Mouse (Mus musculus) limb, embryonic 11.5 days (tissue): ENCODE measurements around the gene Wdr4. TPM values are rescaled to one million over a fixed set of nuclear protein-coding genes. Genes with fewer than 3 reads are reported as not detected.
A peak's percentile ranks its signal among the peaks of the same experiment; 100 is the strongest.

Source experiments
- ATAC-seq: fragments of 200-750 bp; cut with Nextera tagmentation; 2 replicates; pipeline ENCODE4 v1.8.0; 2017; ENCODE audit warnings: low read depth; ENCODE audit not compliant: insufficient number of reproducible peaks, low FRiP score, low TSS enrichment
- DNase-seq: peaks from one replicate; pipeline ENCODE4 v3.0.0-alpha.2; 2015; ENCODE audit warnings: low spot score
- H3K27ac ChIP-seq: fragments of 300-500 bp; sonication (generic); replicated peaks from 2 replicates; pipeline ENCODE4 v1.5.1; 2014; ENCODE audit warnings: low read depth, mild to moderate bottlenecking, low read length
- H3K27me3 ChIP-seq: fragments of 300-500 bp; sonication (generic); 2 replicates; pipeline ENCODE4 v1.6.1; 2014; ENCODE audit warnings: mild to moderate bottlenecking, low read length, mixed read lengths; ENCODE audit not compliant: control insufficient read depth, insufficient read depth
- H3K36me3 ChIP-seq: fragments of 300-500 bp; sonication (generic); 2 replicates; pipeline ENCODE4 v1.6.1; 2014; ENCODE audit warnings: mild to moderate bottlenecking, low read length, moderate library complexity, mixed read lengths; ENCODE audit not compliant: control insufficient read depth, insufficient read depth
- H3K4me1 ChIP-seq: fragments of 300-500 bp; sonication (generic); 2 replicates; pipeline ENCODE4 v1.6.1; 2014; ENCODE audit warnings: low read length, mixed read lengths; ENCODE audit not compliant: control insufficient read depth, insufficient read depth
- H3K4me2 ChIP-seq: fragments of 300-500 bp; sonication (generic); 2 replicates; pipeline ENCODE4 v1.6.1; 2014; ENCODE audit warnings: low read depth, mild to moderate bottlenecking, moderate library complexity; ENCODE audit not compliant: severe bottlenecking
- H3K4me3 ChIP-seq: fragments of 300-500 bp; sonication (generic); 2 replicates; pipeline ENCODE4 v1.5.1; 2014; ENCODE audit warnings: low read depth, low read length
- H3K9ac ChIP-seq: fragments of 300-500 bp; sonication (generic); 2 replicates; pipeline ENCODE4 v1.6.1; 2014; ENCODE audit warnings: mild to moderate bottlenecking, low read length
- H3K9me3 ChIP-seq: fragments of 300-500 bp; sonication (generic); 2 replicates; pipeline ENCODE4 v1.6.1; 2016; ENCODE audit warnings: low read length; ENCODE audit not compliant: control insufficient read depth
- whole genome bisulfite sequencing: fragments of 180-500 bp; shearing (Covaris S2); extraction: QIAGEN DNeasy Blood & Tissue Kit; methylation state at CpG from one replicate; pipeline ENCODE4 v1.1.7; 2014; 5-methylcytosine and 5-hydroxymethylcytosine counted together
- polyA plus RNA-seq: library from polyadenylated mRNA; unstranded; fragments of >200 nt; fragmentation: Nextera tagmentation; extraction: Ambion mirVana; gene quantifications from 2 replicates; pipeline ENCODE4 v1.2.1, GENCODE M21; 2014

Gene Wdr4
- polyA plus RNA-seq, 1 experiment from 2014 or later = 43.6 TPM

GRCm38 (mm10) chr17:31510944-31511343 lies 8.8 kb downstream of the Wdr4 start:
- Histone ChIP-seq H3K9me3 (no peaks in the 10 kb centered on the region), H3K9ac (no peak overlapping the region), H3K4me2 (peak overlapping the region; percentile 49; the same call in 1 of the 2 replicates), H3K4me3 (peak overlapping the region; percentile 67), H3K36me3 (peaks cover 8% of the 10 kb centered on the region), H3K27me3 (no peaks in the 10 kb centered on the region), H3K4me1 (no peaks in the 10 kb centered on the region), H3K27ac (no peak overlapping the region)
- ATAC-seq = no peak
- no peak for DNase-seq
- 93% methylated on average over 6 of the region's 6 CpGs for whole genome bisulfite sequencing

GRCm38 (mm10) chr17:31506282-31506681 lies 13.5 kb downstream of the Wdr4 start:
- no peak overlapping the region for H3K4me3 ChIP-seq
- 93% methylated on average over 7 of the region's 7 CpGs for WGBS
- ATAC-seq (no peak), DNase-seq (no peak)
- peaks cover 20% of the 10 kb centered on the region for H3K36me3 ChIP-seq
- H3K9me3 ChIP-seq = no peaks in the 10 kb centered on the region
- no peak overlapping the region for H3K9ac ChIP-seq
- no peaks in the 10 kb centered on the region for H3K4me1 ChIP-seq
- H3K27me3 ChIP-seq = no peaks in the 10 kb centered on the region
- H3K27ac ChIP-seq = no peak overlapping the region
- no peak overlapping the region for H3K4me2 ChIP-seq

- Histone ChIP-seq H3K4me3 (no peak overlapping the region), H3K27ac (no peak overlapping the region), H3K4me2 (no peak overlapping the region), H3K9me3 (no peaks in the 10 kb centered on the region), H3K9ac (no peak overlapping the region), H3K4me1 (no peaks in the 10 kb centered on the region), H3K27me3 (no peaks in the 10 kb centered on the region), H3K36me3 (peaks cover 23% of the 10 kb centered on the region)
- ATAC-seq (no peak), DNase-seq (no peak)
- 84% methylated on average over 5 of the region's 5 CpGs for WGBS
Measured at GRCm38 (mm10) chr17:31505013-31505412, 14.8 kb downstream of the Wdr4 start.

GRCm38 (mm10) chr17:31503936-31504335 lies 15.8 kb downstream of the Wdr4 start:
- Histone ChIP-seq H3K9me3 (no peaks in the 10 kb centered on the region), H3K36me3 (peaks cover 20% of the 10 kb centered on the region), H3K4me1 (no peaks in the 10 kb centered on the region), H3K4me2 (no peak overlapping the region), H3K9ac (no peak overlapping the region), H3K27ac (no peak overlapping the region), H3K27me3 (no peaks in the 10 kb centered on the region), H3K4me3 (no peak overlapping the region)
- WGBS = 95% methylated on average over 2 of the region's 2 CpGs
- ATAC-seq (no peak), DNase-seq (no peak)

- ATAC-seq (no peak), DNase-seq (no peak)
- no peaks in the 10 kb centered on the region for H3K9me3 ChIP-seq
- no peak overlapping the region for H3K27ac ChIP-seq
- H3K9ac ChIP-seq = no peak overlapping the region
- 97% methylated on average over 12 of the region's 12 CpGs for WGBS
- peaks cover 26% of the 10 kb centered on the region for H3K36me3 ChIP-seq
- no peak overlapping the region for H3K4me3 ChIP-seq
- H3K4me1 ChIP-seq = no peaks in the 10 kb centered on the region
- no peaks in the 10 kb centered on the region for H3K27me3 ChIP-seq
- H3K4me2 ChIP-seq = no peak overlapping the region
Measured at GRCm38 (mm10) chr17:31503337-31503736, 16.4 kb downstream of the Wdr4 start.

DNA sequence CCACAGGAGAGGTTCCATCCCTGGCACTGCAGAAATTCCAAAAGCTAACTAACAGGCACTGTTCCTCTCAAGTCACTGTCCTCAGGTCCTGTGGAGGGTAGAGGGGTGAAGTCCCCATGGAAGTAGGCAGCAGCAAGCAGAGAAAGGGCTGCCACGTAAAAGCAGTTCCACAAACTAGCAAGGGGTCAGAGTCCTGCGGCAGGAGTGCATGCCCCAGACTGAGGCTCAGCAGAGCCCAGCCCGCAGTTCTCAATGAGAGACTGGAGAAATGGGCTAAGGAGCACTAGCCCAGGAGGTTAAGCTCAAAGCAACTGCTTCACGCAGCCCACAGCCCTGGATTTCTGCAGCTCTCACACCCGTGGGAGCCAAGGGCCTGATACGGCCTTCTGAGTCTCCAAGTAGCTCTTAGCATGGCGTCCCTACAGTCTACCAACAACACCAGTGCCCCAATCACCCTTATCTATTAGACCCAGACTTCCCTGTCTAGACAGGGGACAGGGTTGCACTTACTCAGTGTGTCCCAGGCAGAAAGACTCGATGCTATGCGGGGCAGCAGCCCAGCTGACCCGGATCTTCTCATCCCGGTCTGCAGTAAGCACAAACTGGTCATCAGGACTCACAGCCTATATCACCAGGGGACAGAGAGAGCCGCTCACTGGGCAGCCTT lies 17.4 kb downstream of the Wdr4 start:
- WGBS = 93% methylated on average over 12 of the region's 12 CpGs
- H3K27ac ChIP-seq = no peak overlapping the region
- DNase-seq (no peak), ATAC-seq (no peak)
- no peaks in the 10 kb centered on the region for H3K9me3 ChIP-seq
- peaks cover 31% of the 10 kb centered on the region for H3K36me3 ChIP-seq
- H3K4me2 ChIP-seq = no peak overlapping the region
- H3K4me1 ChIP-seq = no peaks in the 10 kb centered on the region
- no peaks in the 10 kb centered on the region for H3K27me3 ChIP-seq
- no peak overlapping the region for H3K4me3 ChIP-seq
- H3K9ac ChIP-seq = no peak overlapping the region

DNA sequence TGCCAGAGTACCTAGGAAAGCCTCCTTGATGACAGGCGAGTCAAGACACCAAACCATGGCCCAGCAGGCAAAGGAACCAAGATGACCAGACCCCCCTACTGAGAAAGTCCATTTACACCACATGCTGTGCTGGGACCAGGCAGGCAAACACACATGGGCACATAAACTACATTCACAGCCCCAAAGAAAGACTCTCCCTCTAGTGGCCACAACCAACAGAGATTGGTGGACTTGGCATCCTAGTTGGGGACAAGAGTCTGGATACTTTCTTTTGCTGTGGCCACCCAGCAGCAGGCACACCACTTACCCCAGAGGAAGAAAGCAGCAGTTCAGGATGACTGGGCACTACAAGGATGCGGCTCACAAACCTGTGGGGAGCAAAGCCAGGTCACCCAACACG lies 18.9 kb downstream of the Wdr4 start:
- no peak for ATAC-seq
- no peak overlapping the region for H3K27ac ChIP-seq
- H3K36me3 ChIP-seq = peaks cover 31% of the 10 kb centered on the region
- H3K9ac ChIP-seq = no peak overlapping the region
- WGBS = 87% methylated on average over 3 of the region's 3 CpGs
- no peaks in the 10 kb centered on the region for H3K4me1 ChIP-seq
- no peak overlapping the region for H3K4me2 ChIP-seq
- no peak for DNase-seq
- no peaks in the 10 kb centered on the region for H3K9me3 ChIP-seq
- no peaks in the 10 kb centered on the region for H3K27me3 ChIP-seq
- H3K4me3 ChIP-seq = no peak overlapping the region

DNA sequence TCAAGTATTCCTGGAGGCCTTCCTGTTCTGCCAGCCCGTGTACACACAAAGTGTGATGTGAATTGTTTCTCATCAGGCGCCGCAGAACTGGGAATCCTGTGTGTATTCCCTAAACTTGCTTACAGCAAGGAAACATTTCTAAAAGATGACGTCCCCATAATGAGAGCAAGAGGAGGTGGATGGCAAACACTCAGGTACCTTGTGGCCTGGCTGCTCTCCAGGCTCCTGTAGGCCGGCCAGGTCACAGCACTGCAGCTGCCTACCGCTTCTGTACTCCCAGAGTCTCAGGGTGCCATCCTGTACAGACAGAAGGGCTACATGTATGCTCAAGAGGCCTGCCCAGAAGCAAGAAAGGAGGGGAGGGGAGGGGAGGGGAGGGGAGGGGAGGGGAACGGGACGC lies 19.4 kb downstream of the Wdr4 start:
- Histone ChIP-seq H3K4me2 (no peak overlapping the region), H3K4me1 (no peaks in the 10 kb centered on the region), H3K27me3 (no peaks in the 10 kb centered on the region), H3K4me3 (no peak overlapping the region), H3K36me3 (peaks cover 31% of the 10 kb centered on the region), H3K9ac (no peak overlapping the region), H3K27ac (no peak overlapping the region), H3K9me3 (no peaks in the 10 kb centered on the region)
- DNase-seq (no peak), ATAC-seq (no peak)
- 91% methylated on average over 8 of the region's 8 CpGs for WGBS

DNA sequence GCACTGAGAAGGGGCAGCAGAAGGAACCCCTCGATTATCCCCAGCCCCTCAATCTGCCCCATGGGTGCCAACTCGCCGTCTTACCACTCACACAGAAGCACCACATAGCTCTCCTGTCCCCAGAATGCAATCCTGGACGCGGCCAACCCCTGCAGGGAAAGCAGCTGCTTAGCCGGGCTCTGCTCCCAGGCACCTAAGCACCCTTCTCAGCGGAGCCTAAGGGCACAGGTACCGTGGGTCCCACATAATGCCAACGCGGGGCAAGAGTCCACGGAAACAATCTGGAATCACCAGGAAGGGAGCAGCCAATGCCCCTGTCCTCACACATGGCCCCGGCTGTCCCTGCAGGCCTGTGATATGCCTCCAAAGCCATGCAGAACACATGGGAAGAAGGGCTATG lies 20.1 kb downstream of the Wdr4 start:
- Histone ChIP-seq H3K9me3 (no peaks in the 10 kb centered on the region), H3K9ac (no peak overlapping the region), H3K4me3 (no peak overlapping the region), H3K4me1 (no peaks in the 10 kb centered on the region), H3K4me2 (no peak overlapping the region), H3K27ac (no peak overlapping the region), H3K36me3 (peaks cover 31% of the 10 kb centered on the region), H3K27me3 (no peaks in the 10 kb centered on the region)
- no peak for DNase-seq
- no peak for ATAC-seq
- WGBS = 94% methylated on average over 12 of the region's 12 CpGs
